Mouse (Mus musculus): ENCODE measurements around the gene Prg3. TPM values are rescaled to one million over a fixed set of nuclear protein-coding genes. Genes with fewer than 3 reads are reported as not detected.
A peak's percentile ranks its signal among the peaks of the same experiment; 100 is the strongest.

Gene Prg3
- polyA plus RNA-seq, 1 experiment from 2014 or later = not detected

GRCm38 (mm10) chr2:85026178-85026577, 38.2 kb downstream of the Prg3 start:
- H3K27ac ChIP-seq (replicated peaks) = no peak overlapping the region
- H3K4me1 ChIP-seq = no peaks in the 10 kb centered on the region
- WGBS = 87% methylated on average over 3 of the region's 3 CpGs
- no peak overlapping the region for H3K9ac ChIP-seq (replicated peaks)
- no peak overlapping the region for H3K4me3 ChIP-seq (replicated peaks)
- no peak overlapping the region for H3K4me2 ChIP-seq
- no peaks in the 10 kb centered on the region for H3K36me3 ChIP-seq
- H3K27me3 ChIP-seq (replicated peaks) = no peaks in the 10 kb centered on the region
- no peak for ATAC-seq (ENCODE audit: low FRiP score)
- H3K9me3 ChIP-seq (replicated peaks) = no peaks in the 10 kb centered on the region

- WGBS = 72% methylated on average over 5 of the region's 5 CpGs
- H3K36me3 ChIP-seq = no peaks in the 10 kb centered on the region
- H3K4me3 ChIP-seq (replicated peaks) = no peak overlapping the region
- H3K4me1 ChIP-seq = no peaks in the 10 kb centered on the region
- H3K9ac ChIP-seq (replicated peaks) = no peak overlapping the region
- ATAC-seq (ENCODE audit: low FRiP score) = no peak
- no peaks in the 10 kb centered on the region for H3K27me3 ChIP-seq (replicated peaks)
- no peaks in the 10 kb centered on the region for H3K9me3 ChIP-seq (replicated peaks)
- no peak overlapping the region for H3K27ac ChIP-seq (replicated peaks)
- H3K4me2 ChIP-seq = no peak overlapping the region
Observed at GRCm38 (mm10) chr2:85027281-85027680, 39.3 kb downstream of the Prg3 start.

GRCm38 (mm10) chr2:85029897-85030296, 41.9 kb downstream of the Prg3 start:
- WGBS = 28% methylated on average over 6 of the region's 6 CpGs
- Histone ChIP-seq H3K4me1 (no peaks in the 10 kb centered on the region), H3K9me3 (replicated peaks) (no peaks in the 10 kb centered on the region), H3K4me3 (replicated peaks) (no peak overlapping the region), H3K27ac (replicated peaks) (no peak overlapping the region), H3K4me2 (no peak overlapping the region), H3K36me3 (no peaks in the 10 kb centered on the region), H3K27me3 (replicated peaks) (no peaks in the 10 kb centered on the region), H3K9ac (replicated peaks) (no peak overlapping the region)
- ATAC-seq (ENCODE audit: low FRiP score) = no peak

- Histone ChIP-seq H3K4me2 (no peak overlapping the region), H3K27ac (replicated peaks) (no peak overlapping the region), H3K9me3 (replicated peaks) (no peaks in the 10 kb centered on the region), H3K4me3 (replicated peaks) (no peak overlapping the region), H3K36me3 (no peaks in the 10 kb centered on the region), H3K27me3 (replicated peaks) (no peaks in the 10 kb centered on the region), H3K4me1 (no peaks in the 10 kb centered on the region), H3K9ac (replicated peaks) (no peak overlapping the region)
- ATAC-seq (ENCODE audit: low FRiP score) = no peak
- WGBS = 70% methylated on average over 6 of the region's 6 CpGs
Observed at GRCm38 (mm10) chr2:85030989-85031388, 43.0 kb downstream of the Prg3 start.

- Histone ChIP-seq H3K4me1 (peaks cover 11% of the 10 kb centered on the region), H3K9ac (replicated peaks) (no peak overlapping the region), H3K9me3 (replicated peaks) (no peaks in the 10 kb centered on the region), H3K4me3 (replicated peaks) (no peak overlapping the region), H3K36me3 (no peaks in the 10 kb centered on the region), H3K27ac (replicated peaks) (no peak overlapping the region), H3K4me2 (no peak overlapping the region), H3K27me3 (replicated peaks) (no peaks in the 10 kb centered on the region)
- WGBS = 85% methylated on average over 2 of the region's 2 CpGs
- no peak for ATAC-seq (ENCODE audit: low FRiP score)
Observed at GRCm38 (mm10) chr2:85033121-85033520, 45.1 kb downstream of the Prg3 start.

GRCm38 (mm10) chr2:85034169-85034568, 46.2 kb downstream of the Prg3 start:
- Histone ChIP-seq H3K9ac (replicated peaks) (no peak overlapping the region), H3K4me2 (no peak overlapping the region), H3K27ac (replicated peaks) (no peak overlapping the region), H3K27me3 (replicated peaks) (no peaks in the 10 kb centered on the region), H3K4me3 (replicated peaks) (no peak overlapping the region), H3K4me1 (peaks cover 17% of the 10 kb centered on the region), H3K9me3 (replicated peaks) (no peaks in the 10 kb centered on the region), H3K36me3 (peaks cover under 1% of the 10 kb centered on the region; the same call in 1 of the 2 replicates)
- no peak for ATAC-seq (ENCODE audit: low FRiP score)
- WGBS = 83% methylated on average over 7 of the region's 7 CpGs

- ATAC-seq (ENCODE audit: low FRiP score) = peak; percentile 37
- Histone ChIP-seq H3K4me1 (peaks cover 17% of the 10 kb centered on the region), H3K9me3 (replicated peaks) (no peaks in the 10 kb centered on the region), H3K9ac (replicated peaks) (peak overlapping the region; percentile 92), H3K4me2 (peak overlapping the region; percentile 62), H3K4me3 (replicated peaks) (peak overlapping the region; percentile 81), H3K36me3 (peaks cover 25% of the 10 kb centered on the region), H3K27ac (replicated peaks) (peak overlapping the region; percentile 84), H3K27me3 (replicated peaks) (no peaks in the 10 kb centered on the region)
- WGBS = 9% methylated on average over 11 of the region's 11 CpGs
Observed at GRCm38 (mm10) chr2:85036507-85037046, 48.6 kb downstream of the Prg3 start.

GRCm38 (mm10) chr2:85037047-85038026, 49.3 kb downstream of the Prg3 start, which contains the start of the genes Ssrp1 and P2rx3:
Gene Ssrp1 (plus strand): TSS chr2:85037234.
Gene P2rx3 (minus strand): TSS chr2:85037462.
- peaks cover 32% of the 10 kb centered on the region for H3K36me3 ChIP-seq
- peak within 1 kb of the TSS; percentile 81 for H3K4me3 ChIP-seq (replicated peaks)
- peak; percentile 96 for ATAC-seq (ENCODE audit: low FRiP score)
- H3K9me3 ChIP-seq (replicated peaks) = no peaks in the 10 kb centered on the region
- H3K27me3 ChIP-seq (replicated peaks) = no peaks in the 10 kb centered on the region
- H3K4me1 ChIP-seq = peaks cover 17% of the 10 kb centered on the region
- H3K4me2 ChIP-seq = peak within 1 kb of the TSS; percentile 62
- WGBS = under 1% methylated on average over 66 of the region's 66 CpGs
- H3K27ac ChIP-seq (replicated peaks) = peak within 1 kb of the TSS; percentile 84
- H3K9ac ChIP-seq (replicated peaks) = peak within 1 kb of the TSS; percentile 92

GRCm38 (mm10) chr2:85038336-85038735, 50.3 kb downstream of the Prg3 start:
- Histone ChIP-seq H3K27me3 (replicated peaks) (no peaks in the 10 kb centered on the region), H3K4me2 (peak overlapping the region; percentile 62), H3K4me3 (replicated peaks) (peak overlapping the region; percentile 81), H3K9me3 (replicated peaks) (no peaks in the 10 kb centered on the region), H3K4me1 (peaks cover 17% of the 10 kb centered on the region), H3K9ac (replicated peaks) (peak overlapping the region; percentile 92), H3K27ac (replicated peaks) (no peak overlapping the region), H3K36me3 (peaks cover 42% of the 10 kb centered on the region)
- no peak for ATAC-seq (ENCODE audit: low FRiP score)
- WGBS = 89% methylated on average over 13 of the region's 13 CpGs

Other genes starting within 250 kb of the Prg3 start
- gene Gm19426, start 244.6 kb upstream of the Prg3 start, polyA plus RNA-seq (2015; fragmentation: Nextera tagmentation; extraction: Ambion mirVana) = 5.0 and 5.9 TPM in 2 replicates
- gene Serping1, start 212.8 kb upstream of the Prg3 start, polyA plus RNA-seq (2015; fragmentation: Nextera tagmentation; extraction: Ambion mirVana) = 33.1 and 38.3 TPM in 2 replicates
- gene Ube2l6, start 189.4 kb upstream of the Prg3 start, polyA plus RNA-seq (2015; fragmentation: Nextera tagmentation; extraction: Ambion mirVana) = 20.1 and 30.9 TPM in 2 replicates
- gene Smtnl1, start 165.6 kb upstream of the Prg3 start, polyA plus RNA-seq (2015; fragmentation: Nextera tagmentation; extraction: Ambion mirVana) = not detected in 2 replicates
- 78.9 and 86.0 TPM in 2 replicates for gene Timm10, start 161.2 kb upstream of the Prg3 start, polyA plus RNA-seq (2015; fragmentation: Nextera tagmentation; extraction: Ambion mirVana)
- 1.3 and 5.0 TPM in 2 replicates for gene Slc43a1, start 149.4 kb upstream of the Prg3 start, polyA plus RNA-seq (2015; fragmentation: Nextera tagmentation; extraction: Ambion mirVana)
- gene Rtn4rl2, start 101.5 kb upstream of the Prg3 start, polyA plus RNA-seq (2015; fragmentation: Nextera tagmentation; extraction: Ambion mirVana) = 3.6 and 3.9 TPM in 2 replicates
- gene Slc43a3, start 51.6 kb upstream of the Prg3 start, polyA plus RNA-seq (2015; fragmentation: Nextera tagmentation; extraction: Ambion mirVana) = 5.7 and 15.2 TPM in 2 replicates
- 0.22 and 0.69 TPM in 2 replicates for gene Prg2, start 7.8 kb upstream of the Prg3 start, polyA plus RNA-seq (2015; fragmentation: Nextera tagmentation; extraction: Ambion mirVana)
- gene Ssrp1, start 49.0 kb downstream of the Prg3 start, polyA plus RNA-seq (2015; fragmentation: Nextera tagmentation; extraction: Ambion mirVana) = 146 and 191 TPM in 2 replicates
- gene P2rx3, start 49.2 kb downstream of the Prg3 start, polyA plus RNA-seq (2015; fragmentation: Nextera tagmentation; extraction: Ambion mirVana) = 19.5 and 21.6 TPM in 2 replicates
- 19.7 and 24.3 TPM in 2 replicates for gene Tnks1bp1, start 59.8 kb downstream of the Prg3 start, polyA plus RNA-seq (2015; fragmentation: Nextera tagmentation; extraction: Ambion mirVana)
- 29.8 and 45.8 TPM in 2 replicates for gene Aplnr, start 148.0 kb downstream of the Prg3 start, polyA plus RNA-seq (2015; fragmentation: Nextera tagmentation; extraction: Ambion mirVana)
- 9.5 and 9.6 TPM in 2 replicates for gene Lrrc55, start 209.0 kb downstream of the Prg3 start, polyA plus RNA-seq (2015; fragmentation: Nextera tagmentation; extraction: Ambion mirVana)